Mouse (Mus musculus): ENCODE results near the gene Chd9. TPM values are rescaled to one million over a fixed set of nuclear protein-coding genes. Genes with fewer than 3 reads are reported as not detected.

Chd9 gene
- polyA plus RNA-seq, 1 experiment from 2014 or later: 70.1 TPM

DNA sequence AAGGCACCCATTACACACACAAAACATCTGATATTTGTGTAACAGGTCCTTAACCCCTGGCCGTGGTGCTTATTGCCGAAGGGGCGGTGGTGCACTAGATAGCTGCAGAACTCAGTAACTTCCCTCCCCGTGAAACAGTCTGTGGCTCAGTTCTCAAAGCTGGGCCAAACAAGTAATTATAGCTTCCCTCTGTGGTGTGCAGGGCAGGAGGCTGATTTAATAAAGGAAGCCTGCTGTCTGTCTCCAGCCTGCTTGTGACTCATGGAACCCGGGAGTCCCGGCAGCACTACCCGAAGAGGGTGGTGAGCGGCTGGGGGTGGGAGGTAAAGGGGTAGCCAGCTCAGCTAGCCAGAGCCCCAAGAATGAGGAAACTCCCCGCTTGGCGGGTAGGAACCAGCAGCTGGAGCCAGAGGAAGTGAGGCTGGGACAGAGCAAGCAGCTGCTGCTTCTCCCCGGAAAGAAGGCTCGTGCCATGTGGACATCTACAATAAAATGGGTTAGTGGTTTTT is 48.1 kb downstream of the Chd9 start:
- Histone ChIP-seq H3K27ac (ENCODE audit: low read depth, low read length) (peak overlapping the region; percentile 63; the same call in 1 of the 2 replicates), H3K4me2 (replicated peaks; ENCODE audit: low read depth, low read length) (peak overlapping the region; percentile 87; the same call in 1 of the 2 replicates), H3K4me3 (ENCODE audit: low read length) (peak overlapping the region; percentile 45; the same call in 1 of the 2 replicates), H3K9ac (ENCODE audit: low read depth, low read length) (peak overlapping the region; percentile 51; the same call in 1 of the 2 replicates), H3K36me3 (ENCODE audit: control insufficient read depth, insufficient read depth, low read length) (no peaks in the 10 kb centered on the region), H3K27me3 (ENCODE audit: control insufficient read depth, insufficient read depth, low read length) (no peaks in the 10 kb centered on the region), H3K9me3 (ENCODE audit: control insufficient read depth, low read length) (no peaks in the 10 kb centered on the region), H3K4me1 (ENCODE audit: control insufficient read depth, insufficient read depth, low read length) (peaks cover 14% of the 10 kb centered on the region)
- peak; percentile 43; the same call in 1 of the 2 replicates for ATAC-seq (ENCODE audit: low FRiP score, low TSS enrichment)
- WGBS: 9% methylated on average over 12 of the region's 12 CpGs

DNA sequence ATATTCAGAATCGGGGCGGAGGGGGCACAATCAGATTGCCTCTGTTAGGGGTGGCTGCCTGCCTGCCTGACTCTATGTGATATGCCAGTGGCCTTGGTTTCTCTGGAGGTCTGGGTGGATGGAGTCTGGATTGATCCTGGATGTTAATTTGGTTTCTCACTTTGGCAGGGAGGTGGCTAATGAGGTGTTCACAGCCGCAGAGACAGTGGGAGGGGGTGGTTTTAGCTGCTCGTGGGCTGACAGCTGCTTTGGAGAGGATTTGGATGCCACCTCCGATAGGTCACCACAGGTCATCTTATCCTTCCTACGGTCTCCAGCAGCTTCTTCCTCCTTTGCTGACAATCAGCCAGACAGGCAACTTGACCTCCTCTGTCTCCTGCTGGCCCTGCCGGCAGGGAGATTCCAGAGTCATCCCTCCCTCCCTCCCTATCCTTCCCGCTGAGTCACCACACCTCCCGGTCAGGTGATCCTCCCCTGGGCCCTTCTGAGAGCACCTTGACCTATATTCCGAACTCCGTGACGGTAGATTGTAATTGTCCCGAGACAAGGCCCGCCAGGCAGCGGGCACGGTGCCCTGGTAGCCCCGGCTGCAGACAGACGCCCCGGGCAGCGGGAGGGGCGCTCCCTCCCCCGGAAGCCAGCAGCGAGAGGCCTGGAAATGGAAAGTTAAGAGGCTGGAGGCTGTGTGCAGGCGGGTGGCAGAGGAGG is 48.7 kb downstream of the Chd9 start:
- Histone ChIP-seq H3K9me3 (ENCODE audit: control insufficient read depth, low read length) (no peaks in the 10 kb centered on the region), H3K4me3 (ENCODE audit: low read length) (peak overlapping the region; percentile 45), H3K36me3 (ENCODE audit: control insufficient read depth, insufficient read depth, low read length) (no peaks in the 10 kb centered on the region), H3K4me2 (replicated peaks; ENCODE audit: low read depth, low read length) (peak overlapping the region; percentile 87), H3K4me1 (ENCODE audit: control insufficient read depth, insufficient read depth, low read length) (peaks cover 14% of the 10 kb centered on the region), H3K27ac (ENCODE audit: low read depth, low read length) (peak overlapping the region; percentile 63; the same call in 1 of the 2 replicates), H3K27me3 (ENCODE audit: control insufficient read depth, insufficient read depth, low read length) (no peaks in the 10 kb centered on the region), H3K9ac (ENCODE audit: low read depth, low read length) (peak overlapping the region; percentile 51)
- WGBS: 2% methylated on average over 22 of the region's 24 CpGs
- ATAC-seq (ENCODE audit: low FRiP score, low TSS enrichment): peak; percentile 57

DNA sequence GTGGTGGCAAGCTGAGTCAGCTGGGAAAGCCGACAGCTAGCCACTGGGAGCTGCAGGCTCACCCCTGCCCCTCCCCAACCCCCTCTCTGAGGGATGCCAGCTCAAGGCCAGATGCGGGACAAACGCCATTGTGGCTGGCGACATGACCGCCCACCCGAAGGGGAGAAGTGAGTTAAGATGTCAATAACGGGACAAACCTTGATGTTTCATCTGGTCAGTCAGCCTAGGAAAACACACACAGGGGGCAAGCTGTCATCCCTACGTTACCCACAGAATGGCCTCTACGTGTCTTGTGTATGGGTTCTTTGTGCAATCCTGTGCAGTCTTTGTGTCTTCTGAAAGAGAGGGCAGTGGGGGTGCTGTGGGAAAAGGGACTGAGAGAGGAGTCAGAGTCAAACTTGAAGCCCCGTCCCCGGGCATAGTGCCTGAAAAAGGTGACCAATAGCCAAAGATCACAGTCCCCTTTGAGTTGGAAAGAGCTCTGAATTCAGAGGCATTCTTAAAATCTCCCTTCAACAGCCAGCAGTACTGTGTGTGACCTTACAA is 49.4 kb downstream of the Chd9 start:
- ATAC-seq (ENCODE audit: low FRiP score, low TSS enrichment): no peak; the same call in 1 of the 2 replicates
- Histone ChIP-seq H3K36me3 (ENCODE audit: control insufficient read depth, insufficient read depth, low read length) (no peaks in the 10 kb centered on the region), H3K27ac (ENCODE audit: low read depth, low read length) (peak overlapping the region; percentile 44; the same call in 1 of the 2 replicates), H3K9me3 (ENCODE audit: control insufficient read depth, low read length) (no peaks in the 10 kb centered on the region), H3K9ac (ENCODE audit: low read depth, low read length) (peak overlapping the region; percentile 51), H3K27me3 (ENCODE audit: control insufficient read depth, insufficient read depth, low read length) (no peaks in the 10 kb centered on the region), H3K4me2 (replicated peaks; ENCODE audit: low read depth, low read length) (peak overlapping the region; percentile 87), H3K4me3 (ENCODE audit: low read length) (peak overlapping the region; percentile 45), H3K4me1 (ENCODE audit: control insufficient read depth, insufficient read depth, low read length) (peaks cover 14% of the 10 kb centered on the region)
- WGBS: 4% methylated on average over 11 of the region's 11 CpGs

DNA sequence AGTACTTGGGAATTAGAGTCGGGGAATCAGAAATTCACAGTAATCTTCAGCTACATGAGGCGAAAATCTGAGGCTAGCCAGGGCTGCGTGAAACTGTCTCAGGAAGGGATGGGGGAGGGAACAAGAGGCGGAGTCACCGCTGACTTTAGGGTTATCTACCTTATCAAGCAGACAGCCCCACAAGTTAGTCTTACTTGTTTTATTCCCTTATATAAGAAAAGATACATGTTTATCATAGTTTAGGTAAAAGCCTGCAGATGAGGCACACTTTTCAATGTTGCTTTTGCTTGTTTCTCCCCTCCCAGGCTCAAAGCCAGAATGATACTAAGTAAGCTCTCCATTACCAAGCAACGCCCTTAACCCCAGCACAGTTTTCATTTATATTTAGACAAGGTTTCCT is 50.4 kb downstream of the Chd9 start:
- no peak for ATAC-seq (ENCODE audit: low FRiP score, low TSS enrichment)
- WGBS: 72% methylated on average over 6 of the region's 6 CpGs
- no peaks in the 10 kb centered on the region for H3K36me3 ChIP-seq (ENCODE audit: control insufficient read depth, insufficient read depth, low read length)

DNA sequence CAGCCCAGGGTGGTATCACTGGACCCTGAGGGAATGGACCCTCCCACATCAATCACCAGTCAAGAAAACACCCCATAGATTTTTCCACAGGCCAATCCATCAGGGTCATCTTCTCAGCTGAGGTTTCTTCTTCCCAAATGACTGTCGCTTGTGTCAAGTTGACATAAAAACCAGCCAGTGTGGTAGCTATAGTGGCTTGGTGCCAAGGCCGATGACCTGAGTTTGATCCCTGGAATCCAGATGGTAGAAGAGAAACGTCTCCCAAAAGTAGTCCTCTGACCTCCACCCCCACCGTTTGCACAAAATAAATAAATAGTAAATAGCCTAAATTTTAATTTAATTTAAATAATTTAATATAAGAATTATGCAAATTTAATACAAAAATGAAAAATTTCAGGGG is 51.9 kb downstream of the Chd9 start:
- H3K36me3 ChIP-seq (ENCODE audit: control insufficient read depth, insufficient read depth, low read length): no peaks in the 10 kb centered on the region
- peaks cover 14% of the 10 kb centered on the region for H3K4me1 ChIP-seq (ENCODE audit: control insufficient read depth, insufficient read depth, low read length)
- H3K9ac ChIP-seq (ENCODE audit: low read depth, low read length): no peak overlapping the region
- no peak overlapping the region for H3K4me2 ChIP-seq (replicated peaks; ENCODE audit: low read depth, low read length)
- H3K9me3 ChIP-seq (ENCODE audit: control insufficient read depth, low read length): no peaks in the 10 kb centered on the region
- H3K4me3 ChIP-seq (ENCODE audit: low read length): no peak overlapping the region
- H3K27me3 ChIP-seq (ENCODE audit: control insufficient read depth, insufficient read depth, low read length): no peaks in the 10 kb centered on the region
- H3K27ac ChIP-seq (ENCODE audit: low read depth, low read length): no peak overlapping the region
- WGBS: 70% methylated on average over 4 of the region's 4 CpGs
- no peak for ATAC-seq (ENCODE audit: low FRiP score, low TSS enrichment)

More for the DNA sequence above, 50.4 kb downstream of the Chd9 start:
- Histone ChIP-seq H3K4me2 (replicated peaks; ENCODE audit: low read depth, low read length) (no peak overlapping the region), H3K27me3 (ENCODE audit: control insufficient read depth, insufficient read depth, low read length) (no peaks in the 10 kb centered on the region), H3K9me3 (ENCODE audit: control insufficient read depth, low read length) (no peaks in the 10 kb centered on the region), H3K4me1 (ENCODE audit: control insufficient read depth, insufficient read depth, low read length) (peaks cover 14% of the 10 kb centered on the region), H3K27ac (ENCODE audit: low read depth, low read length) (no peak overlapping the region), H3K4me3 (ENCODE audit: low read length) (no peak overlapping the region), H3K9ac (ENCODE audit: low read depth, low read length) (no peak overlapping the region)

DNA sequence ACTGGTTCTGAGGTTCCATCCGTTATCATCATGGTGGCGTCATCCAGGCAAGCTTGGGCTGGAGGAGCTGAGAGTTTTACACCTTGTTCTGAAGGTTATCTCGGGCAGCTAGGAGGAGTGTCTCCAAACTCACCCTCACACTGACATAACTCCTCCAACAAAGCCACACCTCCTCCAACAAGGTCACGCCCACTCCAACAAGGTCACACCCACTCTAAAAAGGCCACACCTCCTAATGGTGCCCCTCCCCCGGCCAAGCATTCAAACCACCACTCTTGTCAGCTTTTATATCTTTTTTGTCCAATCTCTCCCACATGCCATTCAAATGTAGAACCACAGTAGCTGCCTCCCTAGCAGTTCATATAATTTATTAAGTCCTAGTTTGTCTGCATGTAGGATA is 53.0 kb downstream of the Chd9 start:
- Histone ChIP-seq H3K4me1 (ENCODE audit: control insufficient read depth, insufficient read depth, low read length) (peaks cover 14% of the 10 kb centered on the region), H3K27ac (ENCODE audit: low read depth, low read length) (no peak overlapping the region), H3K27me3 (ENCODE audit: control insufficient read depth, insufficient read depth, low read length) (no peaks in the 10 kb centered on the region), H3K36me3 (ENCODE audit: control insufficient read depth, insufficient read depth, low read length) (no peaks in the 10 kb centered on the region), H3K9me3 (ENCODE audit: control insufficient read depth, low read length) (no peaks in the 10 kb centered on the region), H3K9ac (ENCODE audit: low read depth, low read length) (no peak overlapping the region), H3K4me3 (ENCODE audit: low read length) (no peak overlapping the region), H3K4me2 (replicated peaks; ENCODE audit: low read depth, low read length) (no peak overlapping the region)
- 79% methylated on average over 5 of the region's 5 CpGs for WGBS
- no peak for ATAC-seq (ENCODE audit: low FRiP score, low TSS enrichment)

DNA sequence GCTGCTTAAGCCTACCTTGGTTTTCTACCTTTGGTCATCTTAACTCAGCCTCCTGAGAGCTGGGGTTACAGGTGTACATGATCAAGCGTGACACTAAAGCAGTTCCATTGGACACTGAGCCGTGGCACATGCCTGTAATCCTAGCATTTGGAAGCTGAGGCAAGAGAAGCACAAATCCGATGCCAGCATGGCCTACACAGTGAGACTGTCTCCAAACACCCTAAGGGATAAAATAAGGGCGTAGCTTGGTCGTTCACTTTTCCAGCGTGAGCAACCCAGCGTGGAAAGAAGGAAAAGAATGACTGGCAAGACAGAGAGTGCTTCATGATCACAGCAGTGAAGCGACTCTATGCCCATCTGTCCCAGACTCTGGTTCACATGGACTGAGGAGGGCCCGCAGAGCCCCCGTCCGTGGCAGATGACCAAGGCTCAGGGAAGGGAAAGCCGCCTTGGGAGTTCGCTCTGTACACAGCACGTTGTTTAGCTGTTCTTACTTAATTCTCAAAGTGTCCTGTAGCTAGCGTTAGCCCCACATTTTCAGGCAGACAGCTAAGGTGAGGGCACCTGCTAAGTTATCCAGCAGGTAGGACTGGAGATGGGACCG is 54.0 kb downstream of the Chd9 start:
- ATAC-seq (ENCODE audit: low FRiP score, low TSS enrichment): no peak
- Histone ChIP-seq H3K27ac (ENCODE audit: low read depth, low read length) (no peak overlapping the region), H3K9ac (ENCODE audit: low read depth, low read length) (no peak overlapping the region), H3K27me3 (ENCODE audit: control insufficient read depth, insufficient read depth, low read length) (no peaks in the 10 kb centered on the region), H3K4me1 (ENCODE audit: control insufficient read depth, insufficient read depth, low read length) (peaks cover 4% of the 10 kb centered on the region; the same call in 1 of the 2 replicates), H3K36me3 (ENCODE audit: control insufficient read depth, insufficient read depth, low read length) (no peaks in the 10 kb centered on the region), H3K4me2 (replicated peaks; ENCODE audit: low read depth, low read length) (no peak overlapping the region), H3K9me3 (ENCODE audit: control insufficient read depth, low read length) (no peaks in the 10 kb centered on the region), H3K4me3 (ENCODE audit: low read length) (no peak overlapping the region)
- 86% methylated on average over 16 of the region's 16 CpGs for WGBS

DNA sequence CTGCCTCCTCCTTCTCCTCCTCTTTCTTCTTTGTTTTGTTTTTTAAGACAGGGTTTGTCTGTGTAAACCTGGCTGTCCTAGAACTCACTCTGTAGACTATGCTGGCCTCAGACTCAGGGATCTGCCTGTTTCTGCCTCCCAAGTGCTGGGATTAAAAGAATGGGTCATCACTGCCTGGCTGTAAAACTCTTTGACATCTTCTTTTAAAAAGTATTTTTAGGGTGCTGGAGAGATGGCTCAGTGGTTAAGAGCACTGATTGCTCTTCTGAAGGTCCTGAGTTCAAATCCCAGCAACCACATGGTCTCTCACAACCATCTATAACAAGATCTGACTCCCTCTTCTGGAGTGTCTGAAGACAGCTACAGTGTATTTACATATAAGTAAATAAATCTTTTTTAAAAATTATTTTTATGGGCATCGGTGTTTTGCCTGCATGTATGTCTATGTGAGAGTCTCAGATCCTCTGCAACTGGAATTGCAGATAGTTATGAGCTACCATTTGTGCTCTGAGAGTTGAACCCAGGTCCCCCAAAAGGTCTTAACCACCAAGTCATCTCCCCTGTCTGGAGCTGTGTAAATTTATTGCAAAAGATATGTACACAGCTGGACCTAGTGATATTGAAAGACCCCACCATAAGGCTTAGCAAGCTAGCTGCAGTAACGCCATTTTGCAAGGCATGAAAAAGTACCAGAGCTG is 57.7 kb downstream of the Chd9 start:
- Histone ChIP-seq H3K9me3 (ENCODE audit: control insufficient read depth, low read length) (no peaks in the 10 kb centered on the region), H3K4me2 (replicated peaks; ENCODE audit: low read depth, low read length) (no peak overlapping the region), H3K9ac (ENCODE audit: low read depth, low read length) (no peak overlapping the region), H3K4me3 (ENCODE audit: low read length) (no peak overlapping the region), H3K27ac (ENCODE audit: low read depth, low read length) (no peak overlapping the region), H3K27me3 (ENCODE audit: control insufficient read depth, insufficient read depth, low read length) (no peaks in the 10 kb centered on the region), H3K4me1 (ENCODE audit: control insufficient read depth, insufficient read depth, low read length) (no peaks in the 10 kb centered on the region), H3K36me3 (ENCODE audit: control insufficient read depth, insufficient read depth, low read length) (no peaks in the 10 kb centered on the region)
- 59% methylated on average over 2 of the region's 2 CpGs for WGBS
- no peak for ATAC-seq (ENCODE audit: low FRiP score, low TSS enrichment)
